Mouse (Mus musculus) embryonic facial prominence, embryonic 15.5 days (tissue): ENCODE measurements around the gene 4931409K22Rik. TPM values are rescaled to one million over a fixed set of nuclear protein-coding genes. Genes with fewer than 3 reads are reported as not detected.
A peak's percentile ranks its signal among the peaks of the same experiment; 100 is the strongest.

Experiments
- microRNA counts: library from miRNA; unstranded; fragments of <30 nt; microRNA quantifications from one replicate; lab custom pipeline; 2016
- microRNA-seq: library from miRNA; unstranded; fragments of <30 nt; microRNA quantifications from one replicate; pipeline ENCODE4, GENCODE M21; 2016; ENCODE audit warnings: borderline number of aligned reads
- polyA plus RNA-seq: library from polyadenylated mRNA; unstranded; fragments of >200 nt; fragmentation: Nextera tagmentation; extraction: Ambion mirVana; gene quantifications from 2 replicates; pipeline ENCODE4 v1.2.1, GENCODE M21; 2015

The 4931409K22Rik gene
- polyA plus RNA-seq, 1 experiment from 2014 or later, result 0.07 TPM

MicroRNAs within 50 kb of the gene (microRNA counts, 519-probe panel; counts per million panel counts)
- microRNA mmu-miR-671-3p (lab: Ali Mortazavi, UCI), result 1,692 counts per million, percentile 19 among the panel's probes with 10 or more counts
- not detected for microRNA mmu-miR-671-5p (lab: Ali Mortazavi, UCI)

Small RNA genes within 50 kb of the gene (microRNA-seq; reads per million reads assigned to microRNA genes)
- 482 reads per million, percentile 71 among the genes with 10 or more reads in this experiment for gene Mir671

Other genes with a start within 250 kb of the 4931409K22Rik start
- gene Kcnh2, start 205.2 kb downstream of the 4931409K22Rik start, polyA plus RNA-seq, result 4.8 and 5.1 TPM in 2 replicates
- gene Nos3, start 192.0 kb downstream of the 4931409K22Rik start, polyA plus RNA-seq, result 6.5 and 6.9 TPM in 2 replicates
- gene Atg9b, start 164.7 kb downstream of the 4931409K22Rik start, polyA plus RNA-seq, result 3.9 and 4.7 TPM in 2 replicates
- 40.7 and 47.0 TPM in 2 replicates for gene Abcb8, start 163.1 kb downstream of the 4931409K22Rik start, polyA plus RNA-seq
- gene Asic3, start 143.4 kb downstream of the 4931409K22Rik start, polyA plus RNA-seq, result 0.95 and 1.6 TPM in 2 replicates
- 52.9 and 54.1 TPM in 2 replicates for gene Cdk5, start 133.3 kb downstream of the 4931409K22Rik start, polyA plus RNA-seq
- 37.6 and 38.9 TPM in 2 replicates for gene Slc4a2, start 133.0 kb downstream of the 4931409K22Rik start, polyA plus RNA-seq
- gene Fastk, start 111.5 kb downstream of the 4931409K22Rik start, polyA plus RNA-seq, result 123 and 135 TPM in 2 replicates
- gene Tmub1, start 109.0 kb downstream of the 4931409K22Rik start, polyA plus RNA-seq, result 20.5 and 21.4 TPM in 2 replicates
- 45.0 and 49.9 TPM in 2 replicates for gene Agap3, start 104.6 kb downstream of the 4931409K22Rik start, polyA plus RNA-seq
- gene Gbx1, start 29.6 kb downstream of the 4931409K22Rik start, polyA plus RNA-seq, result 0.07 TPM in 1 of 2 replicates, not detected in the other
- 1.1 and 1.2 TPM in 2 replicates for gene Asb10, start 15.8 kb downstream of the 4931409K22Rik start, polyA plus RNA-seq
- gene Abcf2, start 20.7 kb upstream of the 4931409K22Rik start, polyA plus RNA-seq, result 93.7 and 100 TPM in 2 replicates
- 30.3 and 33.1 TPM in 2 replicates for gene Chpf2, start 29.9 kb upstream of the 4931409K22Rik start, polyA plus RNA-seq
- gene Smarcd3, start 67.6 kb upstream of the 4931409K22Rik start, polyA plus RNA-seq, result 39.7 and 42.4 TPM in 2 replicates
- 31.5 and 34.4 TPM in 2 replicates for gene Nub1, start 128.7 kb upstream of the 4931409K22Rik start, polyA plus RNA-seq
- gene Wdr86, start 173.9 kb upstream of the 4931409K22Rik start, polyA plus RNA-seq, result 31.3 and 35.9 TPM in 2 replicates
- 2.6 and 2.8 TPM in 2 replicates for gene Crygn, start 201.2 kb upstream of the 4931409K22Rik start, polyA plus RNA-seq